Mouse (Mus musculus): ENCODE measurements around the gene Ftl1.

The Ftl1 gene

GRCm38 (mm10) chr7:45451344-45451982 is 8.2 kb downstream of the Ftl1 start:
- DNase-seq (ENCODE audit: low read depth, low spot score): peak; percentile 83

- DNase-seq (ENCODE audit: low read depth, low spot score): no peak
Observed at GRCm38 (mm10) chr7:45449974-45450373, 9.7 kb downstream of the Ftl1 start.

GRCm38 (mm10) chr7:45447325-45447990 is 12.2 kb downstream of the Ftl1 start:
- DNase-seq (ENCODE audit: low read depth, low spot score): no peak

- DNase-seq (ENCODE audit: low read depth, low spot score): no peak
Observed at GRCm38 (mm10) chr7:45446589-45446988, 13.1 kb downstream of the Ftl1 start.

GRCm38 (mm10) chr7:45443526-45444420 is 15.9 kb downstream of the Ftl1 start:
- DNase-seq (ENCODE audit: low read depth, low spot score): no peak

GRCm38 (mm10) chr7:45437521-45438276 is 22.0 kb downstream of the Ftl1 start, which contains the start of gene Ruvbl2:
TSS of gene Ruvbl2 (minus strand) at chr7:45438096.
- no peak for DNase-seq (ENCODE audit: low read depth, low spot score)

- no peak for DNase-seq (ENCODE audit: low read depth, low spot score)
Observed at GRCm38 (mm10) chr7:45437046-45437445, 22.6 kb downstream of the Ftl1 start.

- DNase-seq (ENCODE audit: low read depth, low spot score): no peak
Observed at GRCm38 (mm10) chr7:45436444-45436843, 23.2 kb downstream of the Ftl1 start.

- no peak for DNase-seq (ENCODE audit: low read depth, low spot score)
Observed at GRCm38 (mm10) chr7:45435038-45435437, 24.6 kb downstream of the Ftl1 start.

GRCm38 (mm10) chr7:45434203-45435015 is 25.3 kb downstream of the Ftl1 start, which contains the start of gene Gys1:
TSS of gene Gys1 (plus strand) at chr7:45434844.
- peak; percentile 100 for DNase-seq (ENCODE audit: low read depth, low spot score)

GRCm38 (mm10) chr7:45433835-45434202 is 25.9 kb downstream of the Ftl1 start:
- DNase-seq (ENCODE audit: low read depth, low spot score): no peak

- no peak for DNase-seq (ENCODE audit: low read depth, low spot score)
Observed at GRCm38 (mm10) chr7:45426556-45426955, 33.1 kb downstream of the Ftl1 start.

- DNase-seq (ENCODE audit: low read depth, low spot score): no peak
Observed at GRCm38 (mm10) chr7:45421194-45421593, 38.5 kb downstream of the Ftl1 start.

- no peak for DNase-seq (ENCODE audit: low read depth, low spot score)
Observed at GRCm38 (mm10) chr7:45420615-45420919, 39.1 kb downstream of the Ftl1 start, which contains the start of gene Lhb. TSS of gene Lhb (plus strand) at chr7:45420820.

GRCm38 (mm10) chr7:45419859-45420614 is 39.6 kb downstream of the Ftl1 start:
- no peak for DNase-seq (ENCODE audit: low read depth, low spot score)

- no peak for DNase-seq (ENCODE audit: low read depth, low spot score)
Observed at GRCm38 (mm10) chr7:45417962-45418492, 41.7 kb downstream of the Ftl1 start.

- no peak for DNase-seq (ENCODE audit: low read depth, low spot score)
Observed at GRCm38 (mm10) chr7:45415636-45416035, 44.0 kb downstream of the Ftl1 start.

GRCm38 (mm10) chr7:45414740-45415224 is 44.9 kb downstream of the Ftl1 start:
- DNase-seq (ENCODE audit: low read depth, low spot score): no peak

GRCm38 (mm10) chr7:45413864-45414739 is 45.6 kb downstream of the Ftl1 start:
- no peak for DNase-seq (ENCODE audit: low read depth, low spot score)

All from forelimb bud, embryonic 11.5 days (tissue).